Comparison of ENCODE assay signal across 22 mouse cellular contexts in the genomic region with DNA sequence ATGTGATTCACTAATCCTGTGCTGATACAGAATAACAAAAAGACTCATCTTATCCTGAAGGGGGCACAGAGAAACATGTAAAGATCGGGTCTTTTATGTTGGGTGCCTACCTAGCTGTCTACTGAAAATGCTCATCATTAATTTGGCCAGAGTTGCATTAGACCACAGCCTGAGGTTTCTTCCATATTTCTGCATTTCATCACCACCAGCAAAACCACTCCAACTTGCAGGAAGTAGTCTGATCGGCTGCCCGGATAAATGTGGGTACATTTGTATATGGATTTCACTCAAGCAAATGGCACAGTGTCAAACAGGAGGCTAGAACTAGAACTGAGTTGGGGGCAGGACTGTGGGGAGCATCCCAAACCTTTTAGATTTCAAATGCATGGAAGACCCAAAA. TPM values are rescaled to one million over a fixed set of nuclear protein-coding genes. Genes with fewer than 3 reads are reported as not detected.
DNase-seq lines count a peak whose midpoint lies in the region; ATAC-seq and TF ChIP-seq lines count a peak whose summit lies in the region.
"Had no signal": no experiment of that assay in that cellular context is flagged by ENCODE, and none has a peak within 500 bp of the region (broad histone marks: within the 10 kb centered on the region; RNA-seq: fewer than 3 reads in every experiment).

No protein-coding gene starts in this region.

- H3K4me3 ChIP-seq in CH12.LX (replicated peaks in 1 of 3; ENCODE audit: low read depth in 2 of 3, low read length in 2 of 3, poor library complexity in 1 of 3): no peak overlapping the region
- H3K4me3 ChIP-seq in embryonic facial prominence, embryonic 14.5 days (ENCODE audit: low read depth, low read length): no peak overlapping the region
- H3K4me3 ChIP-seq: forebrain, embryonic 13.5 days; forebrain, embryonic 15.5 days had no signal

- H3K36me3 ChIP-seq in CH12.LX (replicated peaks in 1 of 2; ENCODE audit: control insufficient read depth in 1 of 2, insufficient read depth in 1 of 2, low read length in 1 of 2): no peaks in the 10 kb centered on the region
- H3K36me3 ChIP-seq in embryonic facial prominence, embryonic 14.5 days (ENCODE audit: control insufficient read depth, insufficient read depth, low read length): no peaks in the 10 kb centered on the region
- H3K36me3 ChIP-seq: forebrain, embryonic 15.5 days had no signal

- TF ChIP-seq EP300 in CH12.LX (IDR thresholded peaks at IDR 0.05; ENCODE audit: low read length): no peak

- no peak for ATAC-seq in embryonic facial prominence, embryonic 14.5 days (ENCODE audit: low read depth)
- peak; percentile 78 for ATAC-seq in granulocyte monocyte progenitor cell, adult 5-6 weeks (replicated peaks; ENCODE audit: poor library complexity, severe bottlenecking)
- ATAC-seq: CD4-positive, CD25-positive, alpha-beta regulatory T cell, adult 4 months; forebrain, embryonic 13.5 days; forebrain, embryonic 15.5 days; forebrain, postnatal 0 days had no signal

- peak overlapping the region; percentile 21; the same call in 1 of the 2 replicates for H3K4me2 ChIP-seq in CH12.LX (ENCODE audit: insufficient read depth, low read depth, poor library complexity, severe bottlenecking)
- no peak overlapping the region for H3K4me2 ChIP-seq in embryonic facial prominence, embryonic 14.5 days (ENCODE audit: low read depth, low read length)
- H3K4me2 ChIP-seq: forebrain, embryonic 13.5 days; forebrain, embryonic 15.5 days had no signal

- no peak for TF ChIP-seq CTCF in CH12.LX (conservative IDR thresholded peaks at IDR 0.05 in 1 of 2, IDR thresholded peaks at IDR 0.05 in 1 of 2; ENCODE audit: low read depth in 2 of 2, low read length in 2 of 2)

- DNase-seq in 416B (ENCODE audit: low read depth): peak; percentile 60
- no peak for DNase-seq in CH12.LX (ENCODE audit: extremely low read depth)
- no peak for DNase-seq in embryonic facial prominence, embryonic 14.5 days (ENCODE audit: low spot score)
- DNase-seq in lung, adult 18-20 months: no peak
- DNase-seq in ovary, postnatal 14 days (ENCODE audit: low spot score): no peak
- no peak for DNase-seq in left cerebral cortex, postnatal 25 days (ENCODE audit: low spot score in 2 of 2)
- DNase-seq in right cerebral cortex, postnatal 25 days: no peak
- DNase-seq: adrenal gland, adult 2 months; adrenal gland, postnatal 10 days; adrenal gland, postnatal 25 days; B cell, adult 2 months; cerebellum, adult 11 months; cerebellum, adult 18-20 months; cerebellum, adult 8-10 months; cerebellum, adult 9-11 months; cerebellum, postnatal 14 days; cerebellum, postnatal 36 days; forebrain, postnatal 0 days had no signal

- H3K9me3 ChIP-seq in CH12.LX (replicated peaks; ENCODE audit: low read length): no peaks in the 10 kb centered on the region
- H3K9me3 ChIP-seq in embryonic facial prominence, embryonic 14.5 days (ENCODE audit: control insufficient read depth, low read length): peaks cover 8% of the 10 kb centered on the region; the same call in 1 of the 2 replicates
- H3K9me3 ChIP-seq: forebrain, embryonic 13.5 days; forebrain, embryonic 15.5 days had no signal

- intact Hi-C loops in left cerebral cortex, postnatal 25 days (cut with DNase I): no loop called here

- no peaks in the 10 kb centered on the region for H3K27me3 ChIP-seq in CH12.LX (replicated peaks)
- no peaks in the 10 kb centered on the region for H3K27me3 ChIP-seq in embryonic facial prominence, embryonic 14.5 days (replicated peaks; ENCODE audit: control insufficient read depth, insufficient read depth, low read length)
- H3K27me3 ChIP-seq: forebrain, embryonic 13.5 days; forebrain, embryonic 15.5 days had no signal

- H3K79me2 ChIP-seq in CH12.LX (replicated peaks; ENCODE audit: control insufficient read depth, extremely low read depth, insufficient read depth, poor library complexity, severe bottlenecking): no peaks in the 10 kb centered on the region

- TF ChIP-seq RAD21 in CH12.LX (IDR thresholded peaks at IDR 0.05; ENCODE audit: low read depth, low read length): no peak

- 75% methylated on average over 3 of the region's 3 CpGs for WGBS in embryonic facial prominence, embryonic 14.5 days

- peaks cover 0 to 11% of the 10 kb centered on the region in 2 experiments; a peak in 1 of 4 replicates for H3K4me1 ChIP-seq in CH12.LX (ENCODE audit: control insufficient read depth in 1 of 2, insufficient read depth in 2 of 2)
- peaks cover 8% of the 10 kb centered on the region for H3K4me1 ChIP-seq in embryonic facial prominence, embryonic 14.5 days (ENCODE audit: control insufficient read depth, insufficient read depth, low read length)
- H3K4me1 ChIP-seq: forebrain, embryonic 15.5 days had no signal

- no peak overlapping the region for H3K9ac ChIP-seq in CH12.LX (ENCODE audit: insufficient read depth, low read depth)
- no peak overlapping the region for H3K9ac ChIP-seq in embryonic facial prominence, embryonic 14.5 days (ENCODE audit: low read depth, low read length)
- H3K9ac ChIP-seq: forebrain, embryonic 13.5 days; forebrain, embryonic 15.5 days; forebrain, postnatal 0 days had no signal

- H3K27ac ChIP-seq in CH12.LX (ENCODE audit: insufficient read depth, low read depth): no peak overlapping the region
- peak overlapping the region; percentile 46 for H3K27ac ChIP-seq in embryonic facial prominence, embryonic 14.5 days (replicated peaks; ENCODE audit: low read depth, low read length)
- H3K27ac ChIP-seq: forebrain, embryonic 13.5 days; forebrain, embryonic 15.5 days had no signal

- dilution Hi-C loops in CH12.LX (cut with MboI; ENCODE audit: extremely low pct_ligation_motif_present, extremely low pct_unique_long_range_greater_than_20kb, low sequenced_read_pairs): no loop called here

- in situ Hi-C loops in CH12.LX (cut with MboI; ENCODE audit: low pct_ligation_motif_present, low pct_unique_long_range_greater_than_20kb, low sequenced_read_pairs): no loop called here

- no peak for TF ChIP-seq POLR2A in CH12.LX (IDR thresholded peaks at IDR 0.05; ENCODE audit: low read depth, low read length)

TF ChIP-seq in CH12.LX, 34 proteins besides CTCF, POLR2A, EP300 and RAD21:
- TF ChIP-seq IRF4 (IDR thresholded peaks at IDR 0.05; ENCODE audit: low read depth, low read length) (no peak), TBP (conservative IDR thresholded peaks at IDR 0.05; ENCODE audit: low read depth, low read length) (no peak), MEF2A (IDR thresholded peaks at IDR 0.05; ENCODE audit: borderline replicate concordance, low read depth, low read length) (no peak), USF1 (IDR thresholded peaks at IDR 0.05; ENCODE audit: low read depth, low read length) (no peak), PAX5 (IDR thresholded peaks at IDR 0.05; ENCODE audit: low read length) (no peak), CHD2 (IDR thresholded peaks at IDR 0.05; ENCODE audit: low read length) (no peak), ETS1 (conservative IDR thresholded peaks at IDR 0.05; ENCODE audit: low read depth, low read length) (no peak), MAX (IDR thresholded peaks at IDR 0.05; ENCODE audit: low read length) (no peak), POLR2AphosphoS2 (IDR thresholded peaks at IDR 0.05; ENCODE audit: low read depth, low read length) (no peak), NELFE (IDR thresholded peaks at IDR 0.05; ENCODE audit: low read depth, low read length) (no peak), NRF1 (IDR thresholded peaks at IDR 0.05; ENCODE audit: low read depth, low read length) (no peak), MYC (IDR thresholded peaks at IDR 0.05; ENCODE audit: low read depth, low read length) (no peak), ZNF384 (IDR thresholded peaks at IDR 0.05; ENCODE audit: low read depth, low read length) (no peak), SIN3A (IDR thresholded peaks at IDR 0.05; ENCODE audit: low read length) (no peak)

RNA-seq across cellular contexts. Expression of gene Slc44a3, which starts 11.1 kb away (rescaled TPM):
- total RNA-seq in CH12.LX (2012; rRNA removed) (not detected in 2 replicates), CH12.LX (2014; rRNA removed) (not detected in 2 replicates)
- polyA plus RNA-seq in CH12.LX (2012; ENCODE audit: insufficient read length, low read depth): not detected in 2 replicates
- 4.9 and 6.4 TPM in 2 replicates for polyA plus RNA-seq in embryonic facial prominence, embryonic 14.5 days (2014; fragmentation: Nextera tagmentation; extraction: Ambion mirVana)
- not detected in 2 replicates for total RNA-seq in granulocyte monocyte progenitor cell, adult 5-6 weeks (2014; fragmentation: Nextera tagmentation)
- total RNA-seq in granulocyte monocyte progenitor cell, adult 5-6 weeks (2017): not detected in 2 replicates
- not detected for total RNA-seq in left cerebral cortex, postnatal 25 days (2021)
- polyA plus RNA-seq: CD4-positive, CD25-positive, alpha-beta regulatory T cell, adult 4 months had no signal
